Mouse (Mus musculus) left cerebral cortex, adult 18-20 months (tissue): ENCODE results near the gene Ccr7. TPM values are rescaled to one million over a fixed set of nuclear protein-coding genes. Genes with fewer than 3 reads are reported as not detected.

Source experiments
- DNase-seq, 2 experiments: peaks; one replicate each; pipeline ENCODE4 v3.0.0; 2021 to 2022; ENCODE audit warnings: low spot score in 2 of 2, mixed read lengths in 1 of 2
- total RNA-seq, 2 experiments: library from RNA; stranded (reverse); gene quantifications; 2 replicates each; pipeline ENCODE4 v1.2.3; 2021

Ccr7 gene
- total RNA-seq, 2 experiments from 2014 or later: 0.49 TPM; not detected in 1

GRCm38 (mm10) chr11:99153767-99154753 is 817 bp downstream of the Ccr7 start:
- no peak for DNase-seq

GRCm38 (mm10) chr11:99152323-99153144 is 2.3 kb downstream of the Ccr7 start:
- no peak for DNase-seq

GRCm38 (mm10) chr11:99151333-99151930 is 3.4 kb downstream of the Ccr7 start:
- DNase-seq: no peak

- no peak for DNase-seq
Observed at GRCm38 (mm10) chr11:99150889-99151288, 4.0 kb downstream of the Ccr7 start.

GRCm38 (mm10) chr11:99149898-99150757 is 4.7 kb downstream of the Ccr7 start:
- peak; percentile 79 to 81 for DNase-seq

- peak; percentile 39 to 62 for DNase-seq
Observed at GRCm38 (mm10) chr11:99148896-99149703, 5.8 kb downstream of the Ccr7 start.

GRCm38 (mm10) chr11:99148400-99148799 is 6.5 kb downstream of the Ccr7 start:
- no peak for DNase-seq

- no peak for DNase-seq
Observed at GRCm38 (mm10) chr11:99147920-99148289, 7.0 kb downstream of the Ccr7 start.

GRCm38 (mm10) chr11:99147041-99147919 is 7.6 kb downstream of the Ccr7 start:
- DNase-seq: peak; percentile 67 to 77

- no peak for DNase-seq
Observed at GRCm38 (mm10) chr11:99146558-99146957, 8.3 kb downstream of the Ccr7 start.

GRCm38 (mm10) chr11:99145765-99146164 is 9.1 kb downstream of the Ccr7 start:
- no peak for DNase-seq

- DNase-seq: no peak
Observed at GRCm38 (mm10) chr11:99144940-99145339, 9.9 kb downstream of the Ccr7 start.

GRCm38 (mm10) chr11:99144456-99144855 is 10.4 kb downstream of the Ccr7 start:
- no peak for DNase-seq

GRCm38 (mm10) chr11:99143123-99144082 is 11.5 kb downstream of the Ccr7 start:
- DNase-seq: no peak

- no peak for DNase-seq
Observed at GRCm38 (mm10) chr11:99142493-99143095, 12.3 kb downstream of the Ccr7 start.

- no peak for DNase-seq
Observed at GRCm38 (mm10) chr11:99142046-99142445, 12.8 kb downstream of the Ccr7 start.

- no peak for DNase-seq
Observed at GRCm38 (mm10) chr11:99141600-99141999, 13.3 kb downstream of the Ccr7 start.
